Mouse (Mus musculus) midbrain, embryonic 11.5 days (tissue): ENCODE measurements around the gene Elovl6. TPM values are rescaled to one million over a fixed set of nuclear protein-coding genes. Genes with fewer than 3 reads are reported as not detected.
A peak's percentile ranks its signal among the peaks of the same experiment; 100 is the strongest.

ENCODE experiments used
- ATAC-seq: fragments of 200-750 bp; cut with Nextera tagmentation; 2 replicates; pipeline ENCODE4 v1.8.0; 2017; ENCODE audit warnings: moderate TSS enrichment, moderate library complexity; ENCODE audit not compliant: low FRiP score
- DNase-seq: peaks from one replicate; pipeline ENCODE4 v3.0.0; 2015; ENCODE audit warnings: low spot score; ENCODE audit errors: missing footprints
- H3K27ac ChIP-seq: fragments of 300-500 bp; sonication (generic); 2 replicates; pipeline ENCODE4 v1.5.1; 2014; ENCODE audit warnings: low read depth, low read length
- H3K27me3 ChIP-seq: fragments of 300-500 bp; sonication (generic); 2 replicates; pipeline ENCODE4 v1.6.1; 2014; ENCODE audit warnings: mild to moderate bottlenecking, low read length, moderate library complexity, mixed read lengths; ENCODE audit not compliant: control insufficient read depth, insufficient read depth
- H3K36me3 ChIP-seq: fragments of 300-500 bp; sonication (generic); 2 replicates; pipeline ENCODE4 v1.6.1; 2014; ENCODE audit warnings: mild to moderate bottlenecking, low read length, moderate library complexity, mixed read lengths; ENCODE audit not compliant: control insufficient read depth, insufficient read depth
- H3K4me1 ChIP-seq: fragments of 300-500 bp; sonication (generic); 2 replicates; pipeline ENCODE4 v1.6.1; 2014; ENCODE audit warnings: low read length; ENCODE audit not compliant: control insufficient read depth, insufficient read depth
- H3K4me2 ChIP-seq: fragments of 300-500 bp; sonication (generic); 2 replicates; pipeline ENCODE4 v1.6.1; 2014; ENCODE audit warnings: mild to moderate bottlenecking, moderate library complexity
- H3K4me3 ChIP-seq: fragments of 300-500 bp; sonication (generic); 2 replicates; pipeline ENCODE4 v1.5.1; 2014; ENCODE audit warnings: low read depth, low read length
- H3K9ac ChIP-seq: fragments of 300-500 bp; sonication (generic); 2 replicates; pipeline ENCODE4 v1.6.1; 2014; ENCODE audit warnings: low read length
- H3K9me3 ChIP-seq: fragments of 300-500 bp; sonication (generic); 2 replicates; pipeline ENCODE4 v1.6.1; 2016; ENCODE audit warnings: low read length; ENCODE audit not compliant: control insufficient read depth
- WGBS: fragments of 180-500 bp; shearing (Covaris S2); extraction: QIAGEN DNeasy Blood & Tissue Kit; methylation state at CpG from one replicate; pipeline ENCODE4 v1.1.7; 2014; 5-methylcytosine and 5-hydroxymethylcytosine counted together
- microRNA-seq: library from miRNA; unstranded; fragments of <30 nt; microRNA quantifications from one replicate; pipeline ENCODE4, GENCODE M21; 2017
- polyA plus RNA-seq: library from polyadenylated mRNA; unstranded; fragments of >200 nt; fragmentation: Nextera tagmentation; extraction: Ambion mirVana; gene quantifications from 2 replicates; pipeline ENCODE4 v1.2.1, GENCODE M21; 2014

Elovl6 gene
- polyA plus RNA-seq, 1 experiment from 2014 or later = 40.9 TPM

DNA sequence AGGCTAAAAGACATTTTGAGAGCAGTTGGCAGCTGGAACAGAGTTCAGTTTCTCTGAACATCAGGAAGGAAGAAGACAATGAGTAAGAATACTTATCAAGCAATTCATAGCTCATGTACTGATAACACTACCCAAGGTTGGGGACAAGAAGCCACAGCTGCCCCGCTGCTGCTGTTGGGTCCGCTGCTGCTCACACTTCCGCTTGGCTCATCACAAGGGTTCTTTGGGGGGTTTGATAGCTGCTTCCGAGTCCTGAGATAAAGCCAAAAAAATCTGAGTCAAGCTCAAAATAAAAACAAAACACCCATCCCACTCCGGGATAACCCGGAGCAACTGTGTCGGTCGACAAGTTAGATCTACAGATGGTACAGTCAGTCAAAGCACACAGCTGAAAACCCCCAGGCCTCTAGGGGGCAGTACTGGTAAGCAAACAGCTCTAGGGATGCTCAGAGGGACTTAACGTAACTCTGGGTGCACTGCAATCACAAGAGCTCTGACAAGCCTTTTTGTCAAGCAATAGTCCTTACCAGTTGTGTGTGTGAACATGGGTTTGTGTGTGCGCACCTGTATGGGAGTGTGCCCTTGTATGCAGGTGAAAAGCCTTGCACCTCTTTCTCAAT lies 151.0 kb downstream of the Elovl6 start:
- no peak overlapping the region for H3K4me2 ChIP-seq
- no peaks in the 10 kb centered on the region for H3K9me3 ChIP-seq
- no peak overlapping the region for H3K9ac ChIP-seq
- no peak overlapping the region for H3K27ac ChIP-seq
- peak; percentile 82 for DNase-seq
- no peak overlapping the region for H3K4me3 ChIP-seq
- no peaks in the 10 kb centered on the region for H3K27me3 ChIP-seq
- 90% methylated on average over 10 of the region's 10 CpGs for WGBS
- no peaks in the 10 kb centered on the region for H3K4me1 ChIP-seq
- no peak for ATAC-seq
- no peaks in the 10 kb centered on the region for H3K36me3 ChIP-seq

- H3K4me3 ChIP-seq = no peak overlapping the region
- DNase-seq = peak; percentile 72
- no peak overlapping the region for H3K27ac ChIP-seq
- no peak for ATAC-seq
- H3K4me1 ChIP-seq = no peaks in the 10 kb centered on the region
- no peaks in the 10 kb centered on the region for H3K9me3 ChIP-seq
- H3K27me3 ChIP-seq = no peaks in the 10 kb centered on the region
- H3K9ac ChIP-seq = no peak overlapping the region
- WGBS = 87% methylated on average over 12 of the region's 12 CpGs
- H3K36me3 ChIP-seq = no peaks in the 10 kb centered on the region
- H3K4me2 ChIP-seq = no peak overlapping the region
Observed at GRCm38 (mm10) chr3:129686196-129686595, 154.0 kb downstream of the Elovl6 start.

DNA sequence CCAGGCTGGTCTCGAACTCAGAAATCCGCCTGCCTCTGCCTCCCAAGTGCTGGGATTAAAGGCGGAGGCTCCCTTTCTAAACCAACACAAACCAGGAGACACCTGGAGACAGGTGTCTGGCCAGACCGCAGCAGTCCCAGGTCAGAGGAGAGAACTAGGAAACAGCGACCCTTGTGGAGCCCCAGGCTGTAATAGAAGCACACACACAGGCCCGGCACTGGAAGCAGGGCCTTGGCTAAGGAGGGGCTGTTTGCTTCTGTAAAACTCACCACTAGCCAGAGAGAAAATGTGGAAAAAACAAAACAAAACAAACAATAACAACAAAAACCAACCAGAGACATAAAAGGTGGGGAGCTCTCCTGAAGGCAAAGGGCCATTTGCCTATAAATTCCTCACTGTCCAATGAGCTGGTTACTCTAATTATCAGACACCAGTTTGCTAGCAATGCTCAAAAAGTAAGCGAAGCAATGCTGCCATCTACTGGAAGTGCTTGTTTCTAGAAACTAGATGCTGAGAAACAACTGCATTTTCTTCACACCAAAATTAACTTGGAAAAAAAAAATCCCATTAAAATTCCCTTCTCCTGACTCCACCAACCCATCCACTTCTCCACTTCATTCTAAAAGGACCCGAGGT lies 154.7 kb downstream of the Elovl6 start:
- H3K4me2 ChIP-seq = no peak overlapping the region
- H3K27ac ChIP-seq = no peak overlapping the region
- H3K4me1 ChIP-seq = no peaks in the 10 kb centered on the region
- H3K9ac ChIP-seq = no peak overlapping the region
- H3K4me3 ChIP-seq = no peak overlapping the region
- peak; percentile 97 for DNase-seq
- 61% methylated on average over 8 of the region's 8 CpGs for WGBS
- H3K9me3 ChIP-seq = no peaks in the 10 kb centered on the region
- H3K36me3 ChIP-seq = no peaks in the 10 kb centered on the region
- ATAC-seq = peak; percentile 55; the same call in 1 of the 2 replicates
- H3K27me3 ChIP-seq = no peaks in the 10 kb centered on the region

DNA sequence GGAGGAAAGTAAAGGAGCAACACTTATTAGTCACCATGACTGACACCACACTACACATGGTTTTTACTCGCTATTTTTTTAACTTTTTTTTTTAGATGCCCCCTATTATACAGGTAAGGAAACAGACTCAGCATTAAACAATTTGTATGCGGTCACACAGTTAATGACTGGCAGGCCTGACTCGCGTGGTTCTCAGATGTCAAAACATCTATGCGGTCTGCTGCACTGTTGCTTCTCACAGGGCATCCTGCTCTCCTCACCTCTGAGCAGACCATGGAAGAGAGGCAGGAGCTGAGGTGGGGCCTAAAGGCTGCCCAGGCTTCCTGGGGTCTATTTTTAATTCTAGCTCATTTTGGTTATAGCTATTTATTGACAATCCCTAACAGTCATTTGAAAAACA lies 155.3 kb downstream of the Elovl6 start:
- Histone ChIP-seq H3K27ac (no peak overlapping the region), H3K9ac (no peak overlapping the region), H3K27me3 (no peaks in the 10 kb centered on the region), H3K4me3 (no peak overlapping the region), H3K36me3 (no peaks in the 10 kb centered on the region), H3K4me1 (no peaks in the 10 kb centered on the region), H3K9me3 (no peaks in the 10 kb centered on the region), H3K4me2 (no peak overlapping the region)
- no peak for DNase-seq
- ATAC-seq = no peak
- 71% methylated on average over 5 of the region's 5 CpGs for WGBS

Small RNA genes lying within 50 kb of the gene (microRNA-seq; reads per million reads assigned to microRNA genes)
- gene Gm24515 = not detected

Other genes starting within 250 kb of the Elovl6 start
- gene Enpep, start 199.6 kb upstream of the Elovl6 start, polyA plus RNA-seq = 0.15 TPM in 1 of 2 replicates, not detected in the other
- 1.1 TPM in 2 replicates for gene Egf, start 223.0 kb downstream of the Elovl6 start, polyA plus RNA-seq